Mouse (Mus musculus) right cerebral cortex, postnatal 14 days (tissue): ENCODE data around the gene Gm1123.
A peak's percentile ranks its signal among the peaks of the same experiment; 100 is the strongest.

Experiments
- DNase-seq: peaks from one replicate; pipeline ENCODE4 v3.0.0; 2022

Gm1123 gene

GRCm38 (mm10) chr9:99035575-99035974 lies at the start of gene Gm1123:
Gm1123 (minus strand) TSS chr9:99035715.
- DNase-seq: no peak

DNA sequence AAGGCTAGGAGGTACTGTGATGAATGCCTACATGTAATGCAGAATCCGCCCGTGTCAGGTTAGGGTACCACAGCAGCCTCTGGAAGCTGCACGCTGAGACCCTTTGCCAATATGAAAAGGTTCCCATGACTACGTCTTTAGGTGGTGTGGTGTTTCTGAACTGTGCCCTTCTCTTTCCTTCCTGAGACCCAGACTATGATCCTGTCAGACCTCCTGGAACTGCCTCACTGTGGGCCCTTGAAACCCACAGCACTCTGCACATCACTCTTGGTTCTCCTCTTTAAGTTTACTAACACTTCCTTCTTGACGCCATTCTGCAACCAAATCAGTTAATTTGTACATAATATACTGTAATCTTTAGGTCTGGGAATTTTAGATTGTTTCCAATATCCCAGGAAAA lies 46.2 kb upstream of the Gm1123 start:
- DNase-seq: no peak

- DNase-seq: no peak
Measured at GRCm38 (mm10) chr9:99081308-99081707, 45.8 kb upstream of the Gm1123 start.

DNA sequence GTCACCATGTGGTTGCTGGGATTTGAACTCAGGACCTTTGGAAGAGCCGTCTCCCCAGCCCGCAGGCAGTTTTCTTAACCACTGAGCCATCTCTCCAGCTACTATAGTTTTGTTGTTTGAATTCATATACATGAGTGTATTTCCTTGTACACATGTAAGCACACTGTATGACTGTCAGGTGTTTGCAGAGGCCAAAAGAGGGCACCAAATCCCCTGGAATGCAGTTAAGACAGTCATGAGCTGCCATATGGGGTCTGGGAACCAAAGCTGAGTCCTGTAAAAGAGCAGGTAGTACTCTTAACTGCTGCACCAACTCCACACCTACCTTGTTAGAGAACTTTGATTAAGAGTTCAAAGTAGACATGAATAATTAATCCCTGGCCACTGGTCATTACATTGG lies 45.1 kb upstream of the Gm1123 start:
- no peak for DNase-seq

DNA sequence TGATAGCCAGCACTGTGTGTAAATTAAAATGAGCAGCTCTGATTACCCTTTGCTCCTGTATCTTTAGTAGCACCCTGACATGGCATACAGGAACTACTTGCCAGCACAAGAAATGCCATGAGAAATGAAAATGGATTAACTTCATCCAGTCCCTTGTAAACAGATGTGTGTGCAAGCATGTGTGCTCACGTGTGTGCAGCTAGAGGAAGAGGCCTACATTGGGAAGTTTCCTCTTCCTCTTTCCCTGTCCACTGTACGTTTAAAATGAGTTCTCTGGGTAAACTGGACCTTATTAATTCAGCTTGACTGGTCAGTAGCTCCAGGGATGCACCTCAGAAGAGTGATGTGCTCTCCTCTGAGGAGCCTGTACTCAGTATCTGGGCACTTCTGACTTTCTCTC lies 38.9 kb upstream of the Gm1123 start:
- DNase-seq: no peak

DNA sequence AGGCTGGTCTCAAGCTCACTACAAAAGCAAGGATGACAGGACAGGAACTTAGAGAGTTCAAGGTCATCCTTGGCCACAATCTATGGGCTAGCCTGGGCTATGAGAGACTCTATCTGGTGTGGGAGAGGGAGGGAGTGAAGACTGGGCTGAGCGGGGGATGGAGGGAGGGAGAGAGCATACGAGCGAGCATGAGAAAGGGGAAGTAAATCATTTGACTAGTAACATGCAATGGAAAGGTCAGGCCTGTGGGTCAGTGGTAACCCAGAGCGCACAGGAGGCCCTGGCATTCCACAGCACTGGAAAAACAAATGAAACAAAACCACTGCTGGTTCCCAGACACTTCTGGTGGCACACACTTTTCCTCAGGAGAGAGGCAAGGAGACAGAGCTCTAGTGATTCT lies 37.0 kb upstream of the Gm1123 start:
- DNase-seq: no peak

- no peak for DNase-seq
Measured at GRCm38 (mm10) chr9:99065311-99065710, 29.8 kb upstream of the Gm1123 start.

DNA sequence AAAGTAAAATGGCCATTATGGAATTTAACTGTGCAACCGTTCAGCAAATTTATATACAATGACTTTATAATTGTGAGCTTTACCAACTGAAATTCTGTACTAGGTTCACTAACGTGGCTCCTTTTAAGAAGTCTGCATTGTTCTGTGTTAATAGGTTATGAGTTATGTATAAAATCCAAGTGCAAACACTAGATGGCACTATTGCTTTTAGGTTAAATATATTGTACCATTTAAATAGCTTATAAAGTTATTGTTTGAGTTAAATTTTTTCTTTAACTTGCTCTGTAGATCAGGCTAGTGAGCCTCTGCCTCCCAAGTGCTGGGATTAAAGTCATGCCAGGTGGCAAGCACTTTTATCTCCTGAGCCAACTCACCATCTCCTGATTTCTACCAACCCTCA lies 28.7 kb upstream of the Gm1123 start:
- no peak for DNase-seq

- DNase-seq: peak; percentile 83
Measured at GRCm38 (mm10) chr9:99062544-99062943, 27.0 kb upstream of the Gm1123 start.

DNA sequence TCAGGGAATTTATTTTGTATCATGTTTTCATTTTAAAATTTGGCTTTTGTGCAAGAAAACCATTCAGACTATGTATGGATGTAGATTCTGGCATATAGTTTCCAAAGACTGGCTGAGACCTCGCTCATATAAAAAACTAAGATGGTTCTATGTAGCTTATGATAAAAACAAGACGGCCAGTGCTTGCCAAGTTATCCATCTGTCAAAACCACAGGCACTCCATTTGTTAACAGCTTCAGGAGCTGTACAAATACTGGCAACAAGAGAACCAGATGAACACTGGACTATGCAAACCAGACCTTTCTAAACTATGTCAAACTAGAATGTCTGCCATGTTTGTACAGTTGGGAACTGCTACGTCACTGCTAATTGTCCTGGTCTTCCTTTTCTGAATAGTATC lies 22.2 kb upstream of the Gm1123 start:
- no peak for DNase-seq

GRCm38 (mm10) chr9:99049760-99050159 lies 14.2 kb upstream of the Gm1123 start:
- DNase-seq: no peak

DNA sequence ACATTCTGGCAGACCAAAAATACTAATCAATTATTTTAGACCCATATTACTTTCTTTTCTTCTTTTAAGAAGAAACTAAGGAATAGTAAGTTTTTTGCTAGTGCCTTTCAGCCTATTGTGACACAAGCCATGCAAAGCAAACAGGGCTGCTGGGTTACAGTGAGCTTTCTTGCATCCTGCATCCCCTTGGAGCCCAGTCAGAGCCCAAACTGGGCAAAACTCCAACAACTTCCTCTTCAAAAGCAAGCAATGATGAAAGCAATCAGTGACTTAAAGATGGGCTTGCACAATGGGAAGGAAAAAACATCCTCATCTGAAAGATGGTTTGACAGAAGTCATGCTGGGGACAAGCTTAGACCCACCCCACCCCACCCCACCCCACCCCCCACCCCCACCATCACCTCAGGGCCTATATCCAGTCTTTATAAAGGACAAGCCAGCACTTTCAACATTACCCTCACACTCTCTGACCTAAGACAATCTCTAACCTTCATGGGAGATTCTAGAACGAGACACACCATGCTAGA lies 13.3 kb upstream of the Gm1123 start:
- DNase-seq: no peak

DNA sequence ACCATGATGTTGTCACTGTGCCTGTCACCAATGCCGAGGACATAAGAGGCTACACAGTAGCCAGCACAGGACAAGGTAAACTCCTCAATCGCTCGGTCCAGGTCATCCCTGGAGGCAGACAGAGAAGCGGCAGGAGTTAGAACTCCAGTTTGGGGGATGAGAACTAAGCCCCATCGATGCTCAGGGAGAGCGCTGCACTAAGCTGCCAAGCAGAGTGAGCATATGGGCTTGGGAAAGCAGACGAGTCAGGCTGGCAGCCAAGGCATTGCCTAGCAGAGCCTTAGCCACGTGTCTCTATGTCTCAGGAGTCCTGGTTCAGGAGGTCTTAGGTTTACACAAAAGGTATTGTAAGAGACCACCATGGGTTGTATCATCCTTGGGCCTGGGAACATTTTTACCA lies 9.2 kb upstream of the Gm1123 start:
- DNase-seq: no peak

DNA sequence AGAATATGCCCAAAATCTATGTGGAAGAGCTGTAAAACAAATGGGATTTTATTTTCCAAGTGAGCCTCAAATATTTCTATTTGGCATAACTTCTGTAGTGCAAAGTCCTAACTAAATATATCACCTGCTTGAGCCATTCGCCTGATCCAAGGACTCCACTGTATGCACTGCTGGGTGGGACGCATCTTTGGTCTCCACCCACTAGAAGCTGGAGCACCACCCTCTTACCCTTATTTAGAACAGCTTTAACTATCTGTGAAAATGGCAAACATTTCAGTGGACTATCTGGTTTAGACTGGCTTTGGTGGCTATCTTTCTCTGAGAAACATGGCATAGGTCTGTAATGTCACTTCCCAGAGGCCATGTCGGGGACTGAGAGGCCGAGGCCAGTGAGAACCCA lies 7.1 kb upstream of the Gm1123 start:
- no peak for DNase-seq

DNA sequence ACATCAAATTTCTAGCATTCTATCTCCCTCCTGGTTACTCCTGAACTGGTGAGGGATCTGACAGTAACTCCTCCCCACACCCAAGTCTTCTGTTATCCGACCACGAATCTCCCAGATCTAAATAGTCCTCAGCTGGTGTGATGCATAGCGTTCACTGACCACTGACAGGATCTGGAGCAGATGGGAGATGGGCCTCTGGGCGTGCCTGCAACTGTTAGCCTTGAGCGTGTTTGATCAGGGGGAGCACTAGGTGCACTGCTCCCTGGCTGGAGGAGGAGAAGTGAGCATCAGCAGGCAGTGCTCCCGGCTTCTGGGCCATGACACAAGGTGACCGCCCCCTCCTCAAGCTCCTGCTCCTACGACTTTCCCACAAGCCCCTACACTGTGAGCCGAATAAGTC lies 6.5 kb upstream of the Gm1123 start:
- no peak for DNase-seq

- no peak for DNase-seq
Measured at GRCm38 (mm10) chr9:99034111-99034510, 1.4 kb downstream of the Gm1123 start.

DNA sequence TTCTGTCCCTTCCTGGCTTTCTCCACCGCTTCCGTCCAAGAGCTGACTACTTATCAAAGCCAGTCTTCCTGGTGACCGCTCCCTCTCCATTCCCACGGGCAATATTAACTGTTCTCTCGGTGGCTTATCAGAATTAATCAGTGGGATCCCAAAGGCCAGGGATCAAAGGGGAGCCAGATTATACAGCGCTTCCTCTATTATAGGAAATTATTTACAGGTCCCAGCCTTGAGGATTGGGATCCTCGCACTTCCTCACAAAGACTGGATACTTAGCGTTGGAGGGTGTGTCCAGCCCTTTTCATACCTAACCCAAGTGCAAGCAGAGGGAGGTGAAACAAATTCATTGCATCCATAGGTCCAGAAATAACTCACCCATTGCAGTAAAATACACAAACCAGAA lies 3.5 kb downstream of the Gm1123 start:
- no peak for DNase-seq

DNA sequence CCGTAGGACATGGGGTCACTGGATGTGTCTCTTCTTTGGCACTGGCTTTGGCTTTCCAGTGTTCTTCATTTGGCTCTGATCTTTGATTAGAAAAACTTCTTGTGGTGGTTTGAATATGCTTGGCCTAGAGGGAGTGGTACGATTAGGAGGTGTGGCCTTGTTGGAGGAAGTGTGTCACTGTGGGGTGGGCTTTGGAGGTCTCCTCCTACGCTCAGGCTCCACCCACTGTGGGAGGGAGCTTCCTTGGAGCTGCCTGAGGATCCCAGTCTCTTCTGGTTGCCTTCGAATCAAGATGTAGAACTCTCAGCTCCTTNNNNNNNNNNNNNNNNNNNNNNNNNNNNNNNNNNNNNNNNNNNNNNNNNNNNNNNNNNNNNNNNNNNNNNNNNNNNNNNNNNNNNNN lies 13.8 kb downstream of the Gm1123 start:
- no peak for DNase-seq

DNA sequence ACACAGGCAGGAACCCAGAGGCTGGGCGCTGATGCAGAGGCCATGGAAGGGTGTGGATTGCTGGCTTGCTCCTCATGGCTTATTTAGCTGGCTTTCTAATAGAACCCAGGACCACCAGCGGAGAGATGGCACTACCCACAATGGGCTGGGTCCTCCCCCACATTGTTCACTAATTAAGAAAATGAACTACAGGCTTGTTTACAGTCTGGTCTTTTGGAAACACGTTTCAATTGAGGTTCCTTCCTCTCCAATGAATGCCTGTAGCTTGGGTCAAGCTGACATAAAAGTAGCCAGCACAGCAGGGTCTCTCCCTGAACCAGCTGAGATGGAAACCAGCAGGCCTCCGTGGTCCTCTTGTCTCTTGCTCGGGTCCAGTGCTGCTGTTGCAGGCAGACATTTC lies 14.3 kb downstream of the Gm1123 start:
- DNase-seq: no peak

DNA sequence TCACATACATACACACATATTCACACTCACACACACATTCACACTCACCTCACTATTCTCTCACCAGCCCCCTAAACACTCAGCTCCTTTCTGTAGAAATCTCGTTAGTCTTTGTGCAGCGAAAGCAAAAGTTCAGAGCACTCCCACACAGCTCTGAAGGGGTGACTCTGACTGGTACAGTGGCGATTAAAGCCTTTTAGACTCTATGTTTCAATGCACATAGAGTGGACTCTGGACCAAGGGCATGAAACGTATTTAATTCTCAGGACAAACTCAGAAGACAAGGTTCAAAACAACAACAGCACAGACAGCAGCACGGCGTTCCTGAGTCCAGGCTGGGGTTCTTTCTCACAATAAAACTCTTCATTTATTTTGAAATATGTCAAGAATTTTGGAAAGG lies 17.8 kb downstream of the Gm1123 start:
- DNase-seq: no peak

DNA sequence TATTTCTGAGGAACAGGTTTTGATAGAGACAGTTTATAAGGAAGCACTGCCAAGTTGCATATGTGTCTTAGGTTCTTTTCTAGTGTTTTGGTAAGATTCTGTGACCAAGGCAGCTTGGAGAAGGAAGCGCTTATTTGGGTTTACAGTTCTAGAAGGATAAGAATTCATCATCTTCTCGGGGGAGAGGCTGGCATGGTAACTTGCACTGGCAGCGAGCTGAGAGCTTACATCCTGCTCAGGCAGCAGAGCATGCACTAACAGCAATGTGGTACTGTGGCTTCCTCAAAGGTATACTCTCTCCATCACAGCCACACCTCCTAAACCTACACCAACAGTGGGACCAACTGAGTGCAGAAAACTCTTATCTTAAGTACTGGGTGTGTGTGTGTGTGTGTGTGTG lies 18.8 kb downstream of the Gm1123 start:
- DNase-seq: no peak

GRCm38 (mm10) chr9:99016301-99016700 lies 19.2 kb downstream of the Gm1123 start:
- no peak for DNase-seq

DNA sequence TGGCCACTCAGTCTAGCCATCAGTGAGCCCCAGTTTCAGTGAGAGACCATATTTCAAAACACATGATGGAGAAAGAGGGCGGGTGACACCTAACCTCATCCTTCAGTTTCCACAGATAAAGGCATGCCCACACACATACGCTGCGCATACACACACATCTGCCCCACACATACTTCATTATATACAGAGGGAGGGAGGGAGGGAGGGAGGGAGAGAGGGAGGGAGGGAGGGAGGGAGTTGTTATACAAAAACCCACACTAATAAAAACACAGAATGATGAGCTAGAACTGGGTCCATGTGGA lies 25.7 kb downstream of the Gm1123 start:
- DNase-seq: no peak

GRCm38 (mm10) chr9:99009069-99009897 lies 26.2 kb downstream of the Gm1123 start:
- DNase-seq: no peak

DNA sequence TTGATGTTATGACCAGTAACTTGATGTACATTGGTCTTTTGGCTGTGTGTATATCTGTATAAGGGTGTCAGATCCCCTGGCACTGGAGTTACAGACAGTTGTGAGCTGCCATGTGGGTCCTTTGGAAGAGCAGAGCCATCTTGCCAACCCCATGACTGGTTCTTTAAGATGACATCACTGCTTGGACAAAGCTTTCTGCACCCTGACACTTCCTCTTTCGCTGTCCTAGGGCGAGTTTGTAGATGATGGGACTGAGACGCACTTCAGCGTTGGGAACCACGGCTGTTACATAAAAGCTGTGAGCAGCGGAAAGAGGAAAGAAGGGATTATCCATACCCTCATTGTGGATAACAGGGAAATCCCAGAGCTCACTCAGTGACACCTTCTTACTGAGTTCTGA lies 34.2 kb downstream of the Gm1123 start:
- DNase-seq: no peak
